In the genomic region with DNA sequence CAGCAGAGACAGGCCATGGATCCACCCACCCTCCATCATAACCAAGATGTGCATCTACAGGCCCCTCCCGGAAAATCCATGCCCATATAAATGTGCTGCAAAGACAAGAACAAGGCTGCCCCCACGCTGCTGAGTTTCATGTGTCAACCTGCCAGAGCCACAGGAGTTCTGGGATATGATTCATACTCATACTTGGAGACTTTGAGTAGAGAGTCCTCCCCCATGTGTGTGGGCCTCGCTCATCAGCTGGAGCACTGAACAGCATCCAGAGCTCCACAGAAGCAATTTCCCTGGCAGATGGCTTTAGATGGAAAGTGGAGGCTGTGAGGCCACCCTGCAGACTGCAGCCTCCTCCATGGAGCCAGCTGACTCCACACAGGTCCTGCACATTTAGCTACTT, we compare ENCODE assay signal across 9 mouse cellular contexts. TPM values are rescaled to one million over a fixed set of nuclear protein-coding genes. Genes with fewer than 3 reads are reported as not detected.
DNase-seq lines count a peak whose midpoint lies in the region; ATAC-seq lines count a peak whose summit lies in the region.
"Had no signal": no experiment of that assay in that cellular context is flagged by ENCODE, and none has a peak within 500 bp of the region (broad histone marks: within the 10 kb centered on the region; RNA-seq: fewer than 3 reads in every experiment).

No protein-coding gene starts in this region.

- no peak overlapping the region for H3K4me2 ChIP-seq in intestine, embryonic 16.5 days (ENCODE audit: low read depth, low read length)
- H3K4me2 ChIP-seq in intestine, embryonic 15.5 days (replicated peaks): no peak overlapping the region
- H3K4me2 ChIP-seq in embryonic facial prominence, embryonic 15.5 days (replicated peaks): no peak overlapping the region
- H3K4me2 ChIP-seq: limb, embryonic 12.5 days had no signal

- H3K9ac ChIP-seq in intestine, embryonic 16.5 days (ENCODE audit: low read depth, low read length): no peak overlapping the region
- H3K9ac ChIP-seq in intestine, embryonic 15.5 days: no peak overlapping the region
- H3K9ac ChIP-seq in embryonic facial prominence, embryonic 15.5 days: no peak overlapping the region
- H3K9ac ChIP-seq: limb, embryonic 12.5 days had no signal

- H3K27ac ChIP-seq in intestine, embryonic 16.5 days (ENCODE audit: low read length): no peak overlapping the region
- H3K27ac ChIP-seq in intestine, embryonic 15.5 days: no peak overlapping the region
- H3K27ac ChIP-seq in embryonic facial prominence, embryonic 15.5 days (replicated peaks): peak overlapping the region; percentile 85; the same call in 1 of the 2 replicates

- H3K36me3 ChIP-seq in intestine, embryonic 16.5 days (ENCODE audit: control insufficient read depth, insufficient read depth, low read length): no peaks in the 10 kb centered on the region
- no peaks in the 10 kb centered on the region for H3K36me3 ChIP-seq in intestine, embryonic 15.5 days
- no peaks in the 10 kb centered on the region for H3K36me3 ChIP-seq in embryonic facial prominence, embryonic 15.5 days
- H3K36me3 ChIP-seq: limb, embryonic 12.5 days had no signal

- peak; percentile 21; the same call in 1 of the 2 replicates for ATAC-seq in intestine, embryonic 16.5 days
- no peak for ATAC-seq in intestine, embryonic 15.5 days
- ATAC-seq in embryonic facial prominence, embryonic 15.5 days (ENCODE audit: insufficient number of reproducible peaks, low FRiP score, low TSS enrichment, low read depth): no peak
- ATAC-seq in monocyte, adult 5-6 weeks (replicated peaks; ENCODE audit: insufficient number of reproducible peaks, low FRiP score, low TSS enrichment, poor library complexity, severe bottlenecking): no peak

- H3K9me3 ChIP-seq in intestine, embryonic 16.5 days (ENCODE audit: control insufficient read depth, low read length): peaks cover 2% of the 10 kb centered on the region; the same call in 1 of the 2 replicates
- H3K9me3 ChIP-seq in intestine, embryonic 15.5 days: 0 out of 2 replicates have a peak, but pooled peaks cover 3% of the 10 kb centered on the region
- peaks cover 5% of the 10 kb centered on the region; the same call in 1 of the 2 replicates for H3K9me3 ChIP-seq in embryonic facial prominence, embryonic 15.5 days (replicated peaks)

- DNase-seq in layer of hippocampus, adult 18-20 months (ENCODE audit: low spot score in 2 of 2): peak; percentile 89 to 95
- DNase-seq in right cerebral cortex, adult 2 months (ENCODE audit: low spot score in 2 of 2): peak; percentile 91 to 93
- DNase-seq in adrenal gland, adult (ENCODE audit: inconsistent age in 2 of 2, low spot score in 1 of 2): no peak
- DNase-seq in gastrocnemius, postnatal 10 days: no peak

- peaks cover 24% of the 10 kb centered on the region for H3K4me1 ChIP-seq in intestine, embryonic 16.5 days (ENCODE audit: control insufficient read depth, insufficient read depth, low read length)
- peaks cover 29% of the 10 kb centered on the region for H3K4me1 ChIP-seq in intestine, embryonic 15.5 days (replicated peaks)
- H3K4me1 ChIP-seq in embryonic facial prominence, embryonic 15.5 days: peaks cover 51% of the 10 kb centered on the region

- no peak overlapping the region for H3K4me3 ChIP-seq in intestine, embryonic 16.5 days (ENCODE audit: low read length)
- H3K4me3 ChIP-seq in intestine, embryonic 15.5 days (replicated peaks): no peak overlapping the region
- H3K4me3 ChIP-seq in embryonic facial prominence, embryonic 15.5 days (replicated peaks): no peak overlapping the region
- H3K4me3 ChIP-seq: limb, embryonic 12.5 days had no signal

- WGBS in intestine, embryonic 16.5 days: 56% methylated on average over 3 of the region's 3 CpGs
- 58% methylated on average over 3 of the region's 3 CpGs for WGBS in intestine, embryonic 15.5 days
- WGBS in embryonic facial prominence, embryonic 15.5 days: 33% methylated on average over 3 of the region's 3 CpGs

- H3K27me3 ChIP-seq in intestine, embryonic 16.5 days (replicated peaks; ENCODE audit: control insufficient read depth, insufficient read depth, low read length): no peaks in the 10 kb centered on the region
- no peaks in the 10 kb centered on the region for H3K27me3 ChIP-seq in intestine, embryonic 15.5 days (replicated peaks)
- H3K27me3 ChIP-seq in embryonic facial prominence, embryonic 15.5 days: no peaks in the 10 kb centered on the region
- H3K27me3 ChIP-seq: limb, embryonic 12.5 days had no signal

RNA-seq across cellular contexts. Expression of a gene that starts 10.9 kb away (rescaled TPM):
- polyA plus RNA-seq in intestine, embryonic 16.5 days (2015; fragmentation: Nextera tagmentation; extraction: Ambion mirVana): 0.54 and 0.65 TPM in 2 replicates
- 0.59 and 1.2 TPM in 2 replicates for polyA plus RNA-seq in intestine, embryonic 15.5 days (2015; fragmentation: Nextera tagmentation; extraction: Ambion mirVana)
- polyA plus RNA-seq in embryonic facial prominence, embryonic 15.5 days (2015; fragmentation: Nextera tagmentation; extraction: Ambion mirVana): 0.19 TPM in 1 of 2 replicates, not detected in the other
- 1 to 10 TPM in 1 of 2 experiments, under 1 TPM in 1; 0.37 to 1.2 TPM for total RNA-seq in layer of hippocampus, adult 18-20 months (2021)
- 1.1 to 3.8 TPM in 2 of 3 replicates, not detected in the other for total RNA-seq in monocyte, adult 5-6 weeks (2017)
- total RNA-seq in gastrocnemius, postnatal 10 days (2021): under 1 TPM in 1 of 2 experiments, not detected in 1; 0.61 TPM

Comparison
In these comparisons a context has a peak if more than half of its experiments do, and no peak if none do; other contexts are left out.
1. DNase-seq: peak in layer of hippocampus, adult 18-20 months (2 of 2) and right cerebral cortex, adult 2 months (2 of 2); none in adrenal gland, adult (0 of 2) and gastrocnemius, postnatal 10 days (single experiment).